Mouse (Mus musculus) heart, adult 18-20 months (tissue): ENCODE data around the gene Gpr45. TPM values are rescaled to one million over a fixed set of nuclear protein-coding genes. Genes with fewer than 3 reads are reported as not detected.

Source experiments
- DNase-seq, 2 experiments: peaks; one replicate each; pipeline ENCODE4 v3.0.0; 2021 to 2022; ENCODE audit warnings: mixed read lengths in 1 of 2
- microRNA-seq, 2 experiments: library from miRNA; unstranded; fragments of <30 nt; microRNA quantifications; one replicate each; pipeline ENCODE4 v1.2.0; 2022
- total RNA-seq, 2 experiments: library from RNA; stranded (reverse); gene quantifications; 2 replicates each; pipeline ENCODE4 v1.2.3; 2021

Gpr45 gene
- total RNA-seq, 2 experiments from 2014 or later = not detected

DNA sequence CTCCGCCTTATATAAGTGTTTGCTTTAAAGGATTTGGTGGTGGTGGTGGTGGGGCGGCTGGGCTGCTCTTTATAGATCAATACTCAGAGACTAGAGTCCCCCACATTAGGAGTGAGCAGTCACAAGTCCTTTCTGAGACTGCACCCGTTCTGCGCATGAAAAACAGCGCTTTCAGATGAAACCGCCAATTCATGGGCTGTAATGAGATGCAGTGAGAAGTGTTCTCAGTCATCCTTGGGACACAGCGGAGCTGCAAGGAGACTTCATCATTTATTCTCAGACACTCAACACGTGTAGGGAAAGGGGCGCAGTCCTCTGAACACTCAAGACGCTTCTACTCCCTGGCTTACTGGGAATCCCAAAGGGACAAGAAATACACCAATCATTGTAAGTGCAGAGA is 95.1 kb downstream of the Gpr45 start:
- no peak for DNase-seq

DNA sequence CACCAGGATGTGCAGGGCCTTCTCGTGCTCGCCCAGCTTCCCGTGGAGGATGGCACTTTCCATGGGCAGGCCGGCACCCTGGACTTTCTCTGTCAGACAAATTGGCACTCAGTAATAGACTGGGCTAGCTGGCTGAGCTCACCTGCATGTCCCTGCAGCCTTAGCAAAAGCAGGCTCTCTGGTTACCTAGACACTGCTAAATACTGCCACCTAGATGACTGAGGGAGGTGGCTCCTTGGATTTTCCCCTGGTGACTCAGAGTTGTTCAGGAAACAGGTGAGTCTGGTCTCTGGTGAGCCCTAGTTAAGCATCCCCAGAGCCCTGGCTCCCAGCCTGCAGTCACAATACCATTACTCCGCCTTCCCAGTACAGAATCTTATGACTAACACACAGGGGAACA is 99.2 kb downstream of the Gpr45 start:
- DNase-seq = no peak

GRCm38 (mm10) chr1:43065615-43066310 is 113.1 kb downstream of the Gpr45 start:
- DNase-seq = peak; percentile 21 to 68

DNA sequence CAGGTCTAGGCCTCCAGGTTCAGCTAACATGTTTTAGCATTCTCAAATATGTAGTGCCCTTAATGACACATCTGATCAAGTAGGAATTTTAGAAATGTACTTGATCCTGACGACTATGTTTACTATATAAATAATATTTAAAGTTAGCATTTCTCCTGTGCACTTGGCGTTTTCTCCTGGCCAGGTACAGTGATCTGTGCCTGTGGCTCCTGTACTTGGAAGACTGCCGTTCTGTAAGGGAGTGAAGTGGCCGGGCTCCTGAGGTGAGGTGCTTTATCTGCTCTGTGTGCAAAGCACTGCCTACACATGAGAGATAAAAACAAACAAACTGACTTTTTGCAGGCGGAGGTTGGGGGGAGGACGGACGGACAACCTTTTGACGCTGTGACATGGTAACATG is 113.9 kb downstream of the Gpr45 start:
- no peak for DNase-seq

DNA sequence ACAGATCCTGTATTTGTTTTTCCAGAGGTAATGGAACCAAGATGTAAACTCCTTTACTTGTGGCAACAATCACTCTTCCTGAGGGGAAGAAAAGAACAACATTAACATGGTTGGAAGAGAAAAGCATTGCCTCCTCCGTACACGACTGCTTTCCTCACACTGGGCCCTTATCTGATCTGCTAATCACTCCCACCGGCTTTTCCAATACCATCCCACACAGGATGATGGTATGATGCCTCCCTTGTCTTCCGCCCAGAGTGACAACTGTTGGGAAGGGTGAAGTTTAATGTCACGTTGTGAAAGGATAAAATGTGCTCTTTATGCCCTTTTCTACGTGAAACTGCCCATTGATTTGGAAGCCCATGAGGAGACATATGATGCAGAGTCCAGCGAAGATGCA is 114.9 kb downstream of the Gpr45 start:
- no peak for DNase-seq

- no peak for DNase-seq
Observed at GRCm38 (mm10) chr1:43070726-43071125, 118.1 kb downstream of the Gpr45 start.

DNA sequence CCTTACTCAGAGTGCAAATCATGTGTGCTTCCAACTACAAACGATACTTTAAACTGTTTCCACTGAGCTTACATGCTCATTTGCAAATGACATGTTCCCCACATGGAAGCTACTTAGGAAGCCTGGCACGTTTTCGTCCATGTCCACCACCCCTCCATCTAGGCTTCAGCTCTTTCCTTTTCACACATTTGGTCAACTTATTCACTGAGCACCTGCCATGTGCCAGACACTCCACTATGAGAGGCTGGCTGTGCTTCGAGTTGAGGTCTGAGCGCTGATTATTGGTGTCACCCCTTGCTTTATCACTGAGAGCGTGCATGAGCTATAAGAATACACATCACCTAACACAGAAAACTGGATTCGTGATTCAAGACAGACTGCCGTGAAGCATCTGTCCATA is 119.4 kb downstream of the Gpr45 start:
- no peak for DNase-seq

GRCm38 (mm10) chr1:43072561-43072960 is 119.9 kb downstream of the Gpr45 start:
- no peak for DNase-seq

DNA sequence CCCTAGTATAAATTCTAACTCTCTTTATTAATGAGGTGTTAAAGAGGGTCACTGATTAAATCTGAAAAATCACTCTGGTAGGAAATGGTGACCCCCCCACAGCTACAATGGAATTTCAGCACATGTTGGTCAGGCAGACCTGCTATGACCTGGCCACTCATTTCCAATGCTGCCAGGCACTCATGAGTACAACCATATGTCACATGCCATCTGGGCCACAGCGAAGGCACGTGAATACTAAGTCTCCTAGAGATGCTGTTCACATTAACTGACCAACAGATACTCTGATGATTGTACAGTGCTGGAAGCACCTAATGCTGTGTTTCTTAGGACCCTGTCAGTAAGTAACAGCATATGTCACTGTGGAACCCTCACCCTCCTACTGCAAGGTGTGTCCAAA is 122.1 kb downstream of the Gpr45 start:
- DNase-seq = no peak

DNA sequence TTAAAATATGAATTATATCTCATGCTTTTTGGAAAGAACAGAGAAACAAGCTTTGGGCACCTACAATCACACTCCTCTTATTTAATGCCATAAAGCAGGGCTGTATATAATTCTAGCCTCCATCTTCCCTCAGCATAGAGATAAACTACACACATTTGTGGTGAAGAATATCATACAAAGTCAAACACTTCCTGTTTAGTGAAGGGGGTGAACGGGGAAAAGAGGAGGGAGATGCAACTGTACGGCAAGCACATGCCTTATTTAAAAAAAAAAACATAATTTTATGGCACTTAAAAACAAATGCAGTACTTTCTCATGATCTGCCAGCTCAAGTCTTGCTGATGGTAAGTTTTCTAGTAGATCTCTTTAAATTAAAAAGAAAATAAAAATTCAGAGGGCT is 125.5 kb downstream of the Gpr45 start:
- no peak for DNase-seq

DNA sequence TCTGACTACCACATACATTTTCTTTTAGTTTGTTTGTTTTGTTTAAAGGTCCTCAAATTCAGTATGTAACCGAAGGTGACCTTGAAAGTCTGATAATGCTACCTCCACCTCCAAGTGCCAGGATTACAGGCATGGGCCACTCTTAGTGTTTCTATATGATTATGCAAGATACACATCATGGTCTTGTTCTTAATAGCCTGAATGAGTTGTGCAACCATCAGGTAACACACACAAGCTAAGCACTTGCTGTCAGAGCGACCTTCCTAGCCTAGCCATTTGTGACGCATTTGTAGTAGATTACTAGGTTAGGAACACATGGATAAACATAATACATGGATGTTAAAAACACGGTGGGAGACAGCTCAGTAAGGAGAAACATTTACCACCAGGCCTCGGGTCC is 130.3 kb downstream of the Gpr45 start:
- no peak for DNase-seq

Small RNA genes within 50 kb of the gene (microRNA-seq; reads per million reads assigned to microRNA genes)
- gene Gm24001 = 0 reads per million in 2 experiments

Other genes starting within 250 kb of the Gpr45 start
- gene Mrps9, start 101.6 kb upstream of the Gpr45 start, total RNA-seq = 100 to 1,000 TPM; 112 to 114 TPM
- 10 to 100 TPM; 14.2 to 15.1 TPM for gene Tgfbrap1, start 145.8 kb downstream of the Gpr45 start, total RNA-seq
- gene AI597479, start 145.8 kb downstream of the Gpr45 start, total RNA-seq = 10 to 100 TPM; 21.5 to 24.2 TPM
- 1,000 to 10,000 TPM; 1,612 to 1,845 TPM for gene Fhl2, start 244.1 kb downstream of the Gpr45 start, total RNA-seq